Mouse (Mus musculus): ENCODE measurements around the gene Aldh6a1. TPM values are rescaled to one million over a fixed set of nuclear protein-coding genes. Genes with fewer than 3 reads are reported as not detected.

Gene Aldh6a1
- total RNA-seq, 2 experiments from 2014 or later, result 70.2 to 91.6 TPM

DNA sequence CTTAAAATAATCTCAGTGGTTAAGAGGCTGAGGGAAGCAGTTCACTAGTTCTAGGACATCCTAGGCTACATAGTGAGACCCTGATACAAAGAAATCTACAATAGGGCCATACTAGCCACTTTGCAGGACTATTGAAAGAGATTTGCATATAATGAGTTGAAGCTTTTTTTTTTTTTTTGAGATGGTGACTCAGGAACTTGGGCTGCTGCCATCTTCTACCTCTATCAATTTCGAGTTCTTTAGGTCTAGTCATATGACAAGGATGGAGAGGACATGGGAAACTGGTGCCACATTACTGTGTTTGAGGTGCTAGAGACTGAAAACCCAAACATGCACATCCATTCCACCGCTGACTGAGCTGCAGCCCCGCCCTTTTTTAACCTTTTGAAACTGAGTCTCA is 26.8 kb downstream of the Aldh6a1 start:
- intact Hi-C loops (cut with DNase I), result no loop called here
- DNase-seq, result no peak

DNA sequence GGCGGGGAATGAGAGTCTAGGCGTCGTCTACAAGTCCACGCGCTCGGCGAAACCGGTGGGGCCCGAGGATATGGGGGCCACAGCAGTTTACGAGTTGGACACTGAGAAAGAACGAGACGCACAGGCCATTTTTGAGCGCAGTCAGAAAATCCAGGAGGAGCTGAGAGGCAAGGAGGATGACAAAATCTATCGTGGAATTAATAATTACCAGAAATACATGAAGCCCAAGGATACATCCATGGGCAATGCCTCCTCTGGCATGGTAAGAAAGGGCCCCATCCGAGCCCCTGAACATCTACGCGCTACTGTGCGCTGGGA is 33.2 kb downstream of the Aldh6a1 start:
- DNase-seq, result no peak
- intact Hi-C loops (cut with DNase I), result loop anchor here (5.0 kb wide), 1 partner anchor 35 kb away; the partner anchor contains the start of genes Aldh6a1 and Lin52

DNA sequence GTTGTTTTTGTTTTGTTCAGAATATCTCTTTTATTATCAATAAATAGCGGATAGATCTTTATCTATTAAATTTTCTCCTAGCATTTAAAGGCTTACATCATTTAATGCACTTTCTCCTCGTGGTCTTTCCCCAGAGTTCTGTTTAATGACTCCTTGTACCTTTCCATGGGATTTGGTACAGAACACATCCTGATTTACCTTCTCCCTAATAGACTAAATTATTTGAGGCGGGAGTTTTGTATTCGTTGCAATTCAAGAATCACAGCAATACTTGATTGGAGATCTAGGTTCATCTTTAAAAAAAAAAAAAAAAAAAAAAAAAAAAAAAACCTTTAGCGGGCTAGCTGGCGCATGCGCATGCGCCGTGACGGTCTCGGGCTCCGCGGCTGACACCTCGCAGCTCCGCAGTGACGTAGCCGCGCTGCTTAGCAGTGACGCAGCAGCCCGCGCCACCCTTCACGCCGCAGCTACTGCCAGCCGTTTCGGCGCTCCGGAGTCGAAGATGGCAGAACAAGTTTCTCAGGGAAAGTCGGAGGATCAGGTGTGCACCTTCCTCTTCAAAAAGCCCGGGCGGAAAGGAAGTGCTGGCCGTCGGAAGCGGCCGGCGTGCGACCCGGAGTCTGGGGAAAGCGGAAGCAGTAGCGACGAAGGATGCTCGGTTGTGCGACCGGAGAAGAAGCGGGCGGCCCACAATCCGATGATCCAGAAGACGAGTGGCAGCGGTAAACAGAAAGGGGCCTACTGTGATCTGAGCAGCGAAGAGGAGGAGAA is 33.8 kb downstream of the Aldh6a1 start, which contains the start of gene Rnf113a2:
Rnf113a2 (plus strand) TSS at position 363 of the 771 bp plus-strand sequence.
- DNase-seq, result peak; percentile 65 to 71
- intact Hi-C loops (cut with DNase I), result loop anchor here (5.0 kb wide), 1 partner anchor 35 kb away; the partner anchor contains the start of genes Aldh6a1 and Lin52

DNA sequence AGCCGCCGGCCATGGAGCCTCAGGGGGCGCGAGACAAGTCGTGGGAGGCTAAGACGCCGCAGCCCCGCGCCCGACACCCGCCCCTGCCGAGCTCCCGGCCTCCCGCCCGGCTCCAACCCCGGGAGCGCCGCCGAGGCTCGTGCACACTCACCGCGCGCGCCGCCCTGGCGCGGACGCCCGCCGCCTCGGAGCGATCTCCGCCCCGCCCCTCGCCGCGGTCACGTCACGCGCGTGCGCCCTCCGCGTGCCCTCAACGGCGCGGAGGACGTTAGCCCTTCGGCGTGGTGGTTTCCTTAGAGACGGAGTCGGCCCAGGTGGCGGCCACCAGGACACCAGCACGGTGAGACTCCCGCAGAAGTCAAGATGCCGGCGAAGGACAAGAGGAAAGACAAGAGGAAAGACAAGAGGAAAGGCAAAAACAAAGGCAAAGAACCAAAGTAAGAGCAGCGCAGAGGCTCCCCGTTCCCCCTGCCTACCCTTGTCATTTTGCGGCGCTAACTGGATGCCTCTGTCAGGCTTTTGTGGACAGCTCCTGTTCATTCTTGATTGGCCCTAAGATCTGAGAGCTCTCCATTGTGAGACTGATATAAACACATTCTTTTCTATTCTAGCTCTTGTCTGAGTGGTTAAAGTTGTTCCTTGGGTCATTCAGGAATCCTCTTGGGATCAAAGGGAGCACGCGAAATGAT is 41.8 kb downstream of the Aldh6a1 start, which contains the start of the genes Entpd5 and Bbof1:
Entpd5 (minus strand) TSS at position 211 of the 689 bp plus-strand sequence.
Bbof1 (plus strand) TSS at position 253 of the 689 bp plus-strand sequence.
- peak; percentile 85 to 86 for DNase-seq
- intact Hi-C loops (cut with DNase I), result no loop called here

DNA sequence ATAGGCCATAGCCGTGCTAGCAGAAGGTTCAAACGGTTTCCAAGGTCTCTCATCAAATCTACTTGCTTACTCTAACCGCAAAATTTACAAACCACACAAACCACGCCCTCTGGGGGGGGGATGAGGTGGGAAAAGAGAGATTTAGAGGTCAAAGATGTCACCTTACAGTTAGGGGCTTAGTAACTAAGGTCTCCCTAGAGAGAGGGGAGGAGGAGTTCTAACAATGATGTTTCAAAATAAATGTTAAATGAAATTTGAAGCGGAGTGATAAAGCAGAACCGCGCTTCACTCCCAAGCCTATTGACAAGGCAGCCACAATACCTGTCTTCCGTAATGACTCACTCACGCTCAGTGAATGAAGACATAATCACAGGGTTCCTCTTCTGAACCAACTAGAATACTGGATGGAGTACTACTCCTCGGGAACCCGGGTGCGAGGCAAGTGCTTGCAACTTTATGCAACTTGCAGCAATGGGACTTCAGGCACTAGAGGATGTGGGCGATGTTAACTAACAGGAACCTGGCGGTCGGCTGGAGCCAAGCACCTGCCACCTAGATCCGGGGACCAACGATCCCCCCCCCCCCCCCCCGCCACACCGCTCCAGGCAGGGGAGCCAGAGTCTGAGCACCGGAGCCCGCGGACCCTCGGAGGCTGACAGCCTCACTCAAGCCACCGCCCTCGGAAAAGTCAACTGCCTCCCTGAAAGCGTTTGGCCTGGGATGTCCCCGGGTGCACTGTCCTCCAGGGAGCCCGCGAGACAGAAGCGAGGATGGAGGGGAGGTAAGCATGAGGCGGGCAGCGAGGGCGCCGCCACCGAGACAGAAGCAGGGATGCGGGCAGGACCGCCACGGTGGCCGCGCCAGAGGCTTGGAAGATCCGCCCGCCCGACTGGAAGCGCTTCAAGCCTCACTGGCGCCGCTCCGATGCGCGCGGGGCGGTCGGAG is 42.7 kb downstream of the Aldh6a1 start:
- DNase-seq, result no peak
- intact Hi-C loops (cut with DNase I), result no loop called here

DNA sequence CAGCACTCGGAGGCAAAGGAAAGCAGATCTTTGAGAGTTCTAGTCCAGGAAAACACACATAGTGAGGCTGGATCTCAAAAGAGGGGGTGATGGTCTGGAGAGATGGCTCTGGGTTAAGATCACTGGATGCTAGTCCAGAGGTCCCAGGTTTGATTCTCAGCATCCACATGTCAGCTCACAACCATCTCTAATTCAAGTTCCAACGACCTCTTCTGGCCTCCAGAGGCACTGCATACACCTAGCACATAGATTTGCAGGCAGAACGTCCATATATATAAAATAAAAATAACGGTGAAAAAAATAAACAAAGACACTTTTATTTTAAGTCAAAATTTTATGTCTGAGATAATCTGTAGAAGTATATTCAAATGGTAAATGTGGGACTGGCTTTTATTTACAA is 43.5 kb downstream of the Aldh6a1 start:
- intact Hi-C loops (cut with DNase I), result no loop called here
- no peak for DNase-seq

DNA sequence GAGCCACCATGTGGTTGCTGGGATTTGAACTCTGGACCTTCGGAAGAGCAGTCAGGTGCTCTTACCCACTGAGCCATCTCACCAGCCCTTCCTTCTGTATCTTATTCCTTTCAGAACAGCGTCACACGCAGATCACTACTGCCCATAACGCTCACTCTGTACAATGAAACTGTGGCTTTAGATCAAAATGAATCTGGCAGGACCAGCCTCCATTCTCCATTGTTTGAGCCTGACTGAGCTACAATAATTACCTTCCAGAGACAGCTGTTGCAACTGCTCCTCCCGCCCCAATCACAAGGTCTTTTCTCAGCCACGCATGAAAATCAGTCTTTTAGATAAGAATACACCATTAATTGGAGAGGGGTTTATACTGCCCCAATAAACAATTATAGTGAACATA is 46.3 kb downstream of the Aldh6a1 start:
- intact Hi-C loops (cut with DNase I), result no loop called here
- no peak for DNase-seq

DNA sequence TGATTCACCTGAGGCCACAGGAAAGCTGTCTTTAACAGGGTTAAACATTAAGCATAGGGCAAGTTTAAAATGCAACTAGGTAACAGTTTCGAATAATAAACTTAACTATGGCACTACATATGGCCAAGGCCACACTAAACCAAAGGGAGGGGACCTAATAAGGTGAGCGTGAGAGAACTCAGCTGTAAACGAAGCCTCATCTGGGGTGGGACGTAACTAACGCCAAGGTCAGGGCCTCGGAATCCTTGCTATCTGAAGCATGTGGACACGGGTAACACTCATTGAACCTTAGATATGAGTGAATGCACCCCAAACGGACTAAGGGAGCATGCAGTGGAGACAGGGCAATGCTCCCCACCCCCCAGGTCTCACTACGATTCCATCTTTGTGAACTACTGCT is 47.9 kb downstream of the Aldh6a1 start:
- DNase-seq, result no peak
- intact Hi-C loops (cut with DNase I), result no loop called here

DNA sequence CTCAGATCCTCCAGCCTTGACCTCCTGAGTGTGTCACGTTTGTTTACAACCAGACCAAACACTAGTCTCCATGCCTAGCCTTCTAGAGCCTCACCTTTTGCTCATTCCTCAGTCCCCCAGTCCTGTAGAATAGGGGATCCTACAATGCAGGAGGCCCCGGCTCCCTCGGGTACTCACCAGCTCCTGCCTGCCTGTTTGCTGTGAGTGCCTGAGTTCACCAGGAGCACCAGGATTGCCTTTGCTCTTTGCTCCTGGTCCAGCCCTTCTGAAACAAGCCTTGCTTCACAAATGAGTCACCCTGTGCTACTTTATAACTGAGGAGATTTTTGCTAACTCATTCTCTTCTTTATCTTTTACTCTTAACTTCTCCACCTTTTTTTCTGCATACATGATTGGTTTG is 50.2 kb downstream of the Aldh6a1 start:
- DNase-seq, result no peak
- intact Hi-C loops (cut with DNase I), result no loop called here

DNA sequence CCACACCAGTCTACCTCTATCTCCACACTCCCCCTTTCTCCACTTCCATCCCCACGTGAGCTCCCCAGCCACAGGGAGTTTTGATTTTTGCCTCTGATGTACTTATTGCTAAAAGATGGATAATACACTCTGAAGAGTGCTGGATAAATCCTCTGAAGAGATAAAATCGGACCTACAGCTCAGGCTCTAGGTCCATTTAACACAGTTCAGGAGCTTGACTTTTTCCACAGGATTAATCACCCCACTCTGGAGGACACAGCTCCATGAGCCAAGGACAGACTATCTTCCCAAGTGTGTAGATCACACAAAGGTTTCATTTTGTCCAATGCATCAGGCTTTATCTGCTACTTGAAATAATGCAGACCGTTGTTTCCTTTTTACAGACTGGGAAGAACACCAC is 50.7 kb downstream of the Aldh6a1 start:
- DNase-seq, result no peak
- intact Hi-C loops (cut with DNase I), result no loop called here

DNA sequence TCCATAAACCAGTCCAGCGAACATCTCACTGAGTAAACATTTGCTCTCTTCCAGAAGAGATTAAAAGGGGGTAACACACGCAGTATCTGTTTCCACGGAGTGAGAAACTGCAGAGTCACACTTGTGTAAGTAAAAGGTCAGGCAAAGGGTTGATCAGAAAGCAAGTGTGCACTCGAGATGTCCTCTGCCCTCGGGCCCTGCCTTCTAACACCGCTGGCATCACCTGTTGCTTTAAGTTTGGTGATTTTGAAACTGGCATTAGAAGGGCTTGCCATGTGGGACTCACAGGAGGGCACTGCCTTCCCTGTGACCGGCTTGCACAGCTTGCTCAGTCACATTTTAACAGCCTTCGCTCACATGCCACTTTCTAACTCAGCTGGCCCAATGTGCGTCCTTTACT is 51.1 kb downstream of the Aldh6a1 start:
- no peak for DNase-seq
- intact Hi-C loops (cut with DNase I), result no loop called here

DNA sequence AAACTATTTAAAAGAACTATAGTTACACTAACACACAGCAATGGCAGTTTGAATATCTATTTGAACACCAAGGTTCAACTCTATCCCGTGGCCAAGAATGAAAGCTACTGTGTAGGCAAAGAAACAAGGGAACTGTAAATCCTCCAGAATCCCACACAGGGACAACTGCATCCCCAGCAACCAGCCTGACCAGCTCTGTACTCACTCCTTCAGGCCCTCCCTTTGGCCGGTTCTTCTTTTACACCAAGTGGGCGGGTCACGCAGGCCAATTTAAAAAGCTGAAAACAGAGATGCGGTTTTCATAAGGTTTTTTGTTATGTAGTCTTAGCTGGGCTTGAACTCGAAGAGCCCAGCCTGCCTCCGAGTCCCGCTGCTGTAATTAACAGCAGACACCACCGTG is 51.7 kb downstream of the Aldh6a1 start:
- no peak for DNase-seq
- intact Hi-C loops (cut with DNase I), result no loop called here

DNA sequence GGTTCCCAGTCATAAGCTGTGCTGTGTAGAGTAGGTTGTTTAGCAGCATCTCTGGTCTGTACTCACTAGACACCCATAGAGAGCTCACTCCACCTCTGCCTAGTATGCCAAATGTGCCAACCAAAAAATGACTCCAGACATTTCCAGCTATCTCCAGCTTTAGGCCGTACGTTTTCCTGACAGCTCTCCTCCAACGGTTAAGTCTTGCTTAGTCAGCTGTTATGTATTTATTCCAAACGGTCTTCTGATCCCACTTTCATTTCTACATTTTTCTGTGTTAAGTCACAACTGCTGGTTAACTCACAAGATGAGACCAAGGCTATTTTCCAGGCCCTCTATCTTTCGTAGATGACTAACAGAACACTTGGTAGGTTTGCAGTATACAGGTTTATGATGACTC is 52.2 kb downstream of the Aldh6a1 start:
- intact Hi-C loops (cut with DNase I), result no loop called here
- no peak for DNase-seq

DNA sequence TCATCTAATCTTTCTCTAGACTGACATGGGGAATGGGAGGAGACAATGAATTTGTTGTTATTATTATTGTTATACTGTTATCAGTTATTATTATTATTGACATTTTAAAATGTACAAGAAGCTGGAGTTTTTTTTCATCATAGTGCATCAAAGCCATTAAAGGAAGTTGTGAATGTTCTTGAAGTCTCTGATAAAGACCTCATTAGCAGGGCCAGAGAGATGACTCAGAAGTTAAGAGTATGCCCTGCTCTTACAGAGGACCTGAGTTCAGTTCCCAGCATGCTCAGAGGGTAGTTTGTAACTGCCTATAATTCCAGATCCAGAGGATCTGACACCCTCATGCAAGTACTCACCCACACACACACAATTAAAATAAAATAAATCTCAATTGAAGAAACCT is 53.1 kb downstream of the Aldh6a1 start:
- intact Hi-C loops (cut with DNase I), result no loop called here
- no peak for DNase-seq

DNA sequence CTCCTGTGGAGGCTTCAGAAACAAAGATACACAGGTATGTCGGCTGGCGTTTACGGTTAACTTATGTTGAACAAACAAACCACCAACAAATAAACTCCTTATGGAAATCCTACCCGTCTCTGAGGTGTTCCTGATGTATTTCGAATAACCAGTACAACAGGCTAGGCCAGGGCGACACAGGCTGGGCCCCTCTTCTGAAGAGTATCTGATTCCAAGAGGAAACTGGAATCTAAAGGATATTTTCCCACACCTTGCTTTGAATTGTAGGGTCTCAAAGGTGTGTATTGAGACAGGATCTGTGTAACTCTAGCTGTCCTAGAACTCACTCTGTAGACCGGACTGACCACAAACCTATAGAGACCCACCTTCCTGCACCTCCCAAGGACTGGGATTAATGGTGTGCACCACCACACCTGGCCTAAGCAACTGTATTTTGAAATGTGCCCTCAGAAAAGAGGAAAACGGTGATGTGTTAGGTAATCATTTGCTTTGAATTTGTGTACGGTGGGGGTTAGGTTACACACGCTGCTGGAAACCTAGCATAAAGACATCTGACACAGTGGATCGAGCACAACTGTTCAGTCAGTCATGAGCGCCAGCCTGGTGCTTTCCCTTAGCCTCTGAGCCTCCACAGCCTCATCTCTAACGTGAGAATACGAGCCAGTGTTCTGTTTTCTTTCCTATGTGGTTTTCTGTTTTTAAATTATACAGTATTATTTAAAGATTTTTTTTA is 53.7 kb downstream of the Aldh6a1 start:
- no peak for DNase-seq
- intact Hi-C loops (cut with DNase I), result no loop called here

DNA sequence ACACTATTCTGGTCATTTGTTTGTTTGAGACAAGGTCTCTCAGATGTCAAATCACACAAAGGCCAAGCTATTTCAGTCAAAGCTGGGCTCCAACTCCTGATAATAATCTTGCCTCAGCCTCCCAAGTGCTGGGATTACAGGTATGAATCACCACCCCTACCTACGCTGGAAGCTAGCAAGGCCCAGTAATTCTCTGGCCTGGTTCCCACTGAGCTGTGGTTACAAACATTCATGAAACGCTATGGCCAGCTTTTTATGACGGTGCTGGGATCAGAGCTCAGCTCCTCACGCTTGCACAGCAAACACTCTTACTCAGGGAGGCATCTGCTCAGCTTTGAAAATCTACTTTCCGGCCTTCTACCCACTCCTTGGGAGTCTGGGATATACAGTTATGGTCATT is 57.0 kb downstream of the Aldh6a1 start:
- intact Hi-C loops (cut with DNase I), result no loop called here

DNA sequence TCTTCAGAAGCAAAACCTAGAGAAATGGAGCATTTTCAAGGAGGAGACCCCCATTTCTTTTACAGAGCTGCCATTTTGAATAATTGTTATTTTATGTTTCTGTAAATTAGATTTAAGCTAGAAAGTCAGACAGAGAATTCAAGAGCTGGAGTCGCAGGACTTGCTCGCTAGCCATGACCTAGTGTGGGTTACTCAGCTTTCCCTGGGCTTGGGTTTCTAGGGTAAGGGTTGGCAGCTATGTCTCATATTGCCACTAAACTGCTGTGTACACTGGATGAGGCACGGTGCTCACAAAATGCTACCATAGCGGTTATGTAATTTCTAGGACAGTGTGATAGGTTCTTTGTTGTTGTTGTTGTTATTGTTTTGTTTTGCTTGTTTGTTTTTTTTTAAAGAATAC is 58.1 kb downstream of the Aldh6a1 start:
- DNase-seq, result no peak

More for the DNA sequence above, 57.0 kb downstream of the Aldh6a1 start:
- no peak for DNase-seq

DNA sequence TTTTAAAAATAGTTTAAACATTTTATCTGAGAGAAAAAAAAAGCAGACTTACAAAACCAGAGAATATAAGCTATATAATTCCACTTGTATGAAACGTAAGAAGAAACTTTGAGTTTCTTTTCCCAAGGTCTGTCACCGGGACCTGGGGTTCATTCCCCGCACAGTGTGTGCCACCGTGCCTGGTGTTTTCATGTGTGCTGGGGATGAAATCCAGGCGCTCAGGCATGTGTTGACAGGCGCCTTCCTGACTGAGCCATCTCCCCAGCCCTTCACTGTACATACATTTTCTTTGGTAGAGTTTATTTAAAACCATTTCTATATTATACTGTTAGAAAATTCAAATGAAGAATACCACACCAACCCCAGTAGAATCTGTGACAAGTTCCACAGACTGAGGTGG is 60.5 kb downstream of the Aldh6a1 start:
- intact Hi-C loops (cut with DNase I), result no loop called here
- no peak for DNase-seq

More for the DNA sequence above, 58.1 kb downstream of the Aldh6a1 start:
- intact Hi-C loops (cut with DNase I), result no loop called here

DNA sequence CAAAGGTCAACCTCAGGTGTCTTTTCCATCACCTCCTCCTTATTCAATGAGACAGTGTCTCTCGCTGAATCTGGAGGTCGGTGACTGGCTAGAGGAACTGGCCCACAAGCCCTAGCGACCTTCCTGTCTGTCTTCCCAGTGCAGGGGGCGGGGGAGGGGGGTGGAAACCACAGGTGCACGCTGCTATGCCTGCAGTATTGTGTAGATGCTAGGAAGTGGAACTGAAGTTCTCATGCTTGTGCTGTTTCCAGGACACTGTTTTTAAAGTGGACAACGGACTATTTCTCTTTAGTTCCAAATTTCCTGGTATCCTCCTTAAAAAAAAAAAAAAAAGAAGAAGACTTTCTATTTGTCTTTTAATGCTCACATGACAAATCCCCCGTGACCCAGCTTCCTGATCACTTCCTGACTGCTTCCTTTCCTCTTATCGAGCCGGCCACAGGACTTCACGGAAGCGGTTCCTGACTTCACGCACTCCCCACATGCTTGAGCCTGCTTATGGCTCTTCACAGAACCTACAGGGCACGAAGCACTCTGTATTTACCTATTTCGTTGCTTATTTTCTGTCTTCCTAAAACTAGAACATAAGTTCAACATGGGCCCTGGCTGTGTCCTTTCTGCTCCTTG is 61.9 kb downstream of the Aldh6a1 start:
- DNase-seq, result no peak
- intact Hi-C loops (cut with DNase I), result no loop called here

DNA sequence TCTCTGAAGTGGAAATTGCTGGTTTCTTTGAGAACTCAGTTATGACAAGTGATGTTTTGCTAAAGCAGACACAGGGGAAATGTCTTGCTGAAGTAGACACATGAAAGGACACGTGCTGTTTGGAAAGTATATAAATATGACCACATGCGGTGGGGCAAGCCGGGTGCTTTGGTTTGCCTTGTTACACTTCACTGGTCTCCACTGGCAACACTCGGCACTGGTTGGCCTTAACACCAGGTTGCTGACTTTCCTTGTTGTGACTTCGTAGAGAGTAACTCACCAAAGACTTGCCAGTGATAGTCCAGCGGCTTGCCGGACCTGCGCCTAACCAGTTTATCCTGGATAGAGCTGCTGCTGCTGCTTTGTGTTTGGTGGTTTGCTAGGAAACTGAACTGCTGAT is 62.7 kb downstream of the Aldh6a1 start:
- intact Hi-C loops (cut with DNase I), result no loop called here
- no peak for DNase-seq
